Mouse (Mus musculus) embryonic facial prominence, embryonic 10.5 days (tissue): ENCODE measurements around the gene Smad9. TPM values are rescaled to one million over a fixed set of nuclear protein-coding genes. Genes with fewer than 3 reads are reported as not detected.

Experiments used
- DNase-seq: peaks from one replicate; pipeline ENCODE4 v3.0.0-alpha.2; 2017; ENCODE audit warnings: low spot score
- H3K27ac ChIP-seq: fragments of 300-500 bp; sonication (generic); replicated peaks from 2 replicates; pipeline ENCODE4 v1.5.1; 2016; ENCODE audit warnings: mild to moderate bottlenecking
- H3K27me3 ChIP-seq: fragments of 300-500 bp; sonication (generic); replicated peaks from 2 replicates; pipeline ENCODE4 v1.6.1; 2016; ENCODE audit warnings: low read depth, mild to moderate bottlenecking; ENCODE audit not compliant: poor library complexity, severe bottlenecking
- H3K36me3 ChIP-seq: fragments of 300-500 bp; sonication (generic); replicated peaks from 2 replicates; pipeline ENCODE4 v1.6.1; 2016; ENCODE audit warnings: mild to moderate bottlenecking, moderate library complexity
- H3K4me1 ChIP-seq: fragments of 300-500 bp; sonication (generic); 2 replicates; pipeline ENCODE4 v1.6.1; 2016
- H3K4me3 ChIP-seq: fragments of 300-500 bp; sonication (generic); 2 replicates; pipeline ENCODE4 v1.5.1; 2016; ENCODE audit warnings: mild to moderate bottlenecking, moderate library complexity
- H3K9me3 ChIP-seq: fragments of 300-500 bp; sonication (generic); 2 replicates; pipeline ENCODE4 v1.6.1; 2016; ENCODE audit warnings: mild to moderate bottlenecking
- WGBS: fragments of 180-500 bp; shearing (Covaris S2); methylation state at CpG from one replicate; pipeline ENCODE4 v1.1.7; 2016; 5-methylcytosine and 5-hydroxymethylcytosine counted together
- polyA plus RNA-seq: library from polyadenylated mRNA; unstranded; fragments of >200 nt; fragmentation: Nextera tagmentation; extraction: Ambion mirVana; gene quantifications from 2 replicates; pipeline ENCODE4 v1.2.1, GENCODE M21; 2016

Smad9 gene
- 0.42 and 0.73 TPM in 2 replicates for polyA plus RNA-seq

- Histone ChIP-seq H3K27ac (peak within 1 kb of the TSS; percentile 85), H3K4me3 (peak within 1 kb of the TSS; percentile 80), H3K36me3 (peaks cover 21% of the 10 kb centered on the region), H3K27me3 (peaks cover 43% of the 10 kb centered on the region), H3K4me1 (peaks cover 22% of the 10 kb centered on the region), H3K9me3 (no peaks in the 10 kb centered on the region)
- 1% methylated on average over 66 of the region's 66 CpGs for WGBS
- peak; percentile 74 for DNase-seq
Measured at GRCm38 (mm10) chr3:54755145-54756041, at the start of gene Smad9. TSS of gene Smad9 (plus strand) at chr3:54755582.

GRCm38 (mm10) chr3:54708972-54709371, 46.4 kb upstream of the Smad9 start:
- 87% methylated on average over 9 of the region's 9 CpGs for WGBS
- Histone ChIP-seq H3K4me3 (no peak overlapping the region), H3K9me3 (no peaks in the 10 kb centered on the region), H3K4me1 (no peaks in the 10 kb centered on the region), H3K36me3 (peaks cover 98% of the 10 kb centered on the region), H3K27me3 (no peaks in the 10 kb centered on the region), H3K27ac (no peak overlapping the region)
- DNase-seq = no peak

GRCm38 (mm10) chr3:54714253-54714652, 41.1 kb upstream of the Smad9 start, which contains the start of gene Gm21958:
TSS of gene Gm21958 (minus strand) at chr3:54714353.
- H3K27ac ChIP-seq = no peak within 1 kb of the TSS
- H3K9me3 ChIP-seq = no peaks in the 10 kb centered on the region
- no peaks in the 10 kb centered on the region for H3K4me1 ChIP-seq
- DNase-seq = no peak
- H3K4me3 ChIP-seq = no peak within 1 kb of the TSS
- H3K27me3 ChIP-seq = no peaks in the 10 kb centered on the region
- peaks cover 100% of the 10 kb centered on the region for H3K36me3 ChIP-seq
- WGBS = 89% methylated on average over 6 of the region's 6 CpGs

- H3K36me3 ChIP-seq = peaks cover 97% of the 10 kb centered on the region
- no peak overlapping the region for H3K4me3 ChIP-seq
- no peaks in the 10 kb centered on the region for H3K27me3 ChIP-seq
- H3K27ac ChIP-seq = no peak overlapping the region
- no peak for DNase-seq
- no peaks in the 10 kb centered on the region for H3K4me1 ChIP-seq
- WGBS = 93% methylated on average over 6 of the region's 6 CpGs
- no peaks in the 10 kb centered on the region for H3K9me3 ChIP-seq
Measured at GRCm38 (mm10) chr3:54715461-54715860, 39.9 kb upstream of the Smad9 start.

GRCm38 (mm10) chr3:54717348-54717747, 38.0 kb upstream of the Smad9 start:
- Histone ChIP-seq H3K9me3 (no peaks in the 10 kb centered on the region), H3K4me3 (no peak overlapping the region), H3K36me3 (peaks cover 97% of the 10 kb centered on the region), H3K27me3 (no peaks in the 10 kb centered on the region), H3K4me1 (no peaks in the 10 kb centered on the region), H3K27ac (no peak overlapping the region)
- WGBS = 85% methylated on average over 6 of the region's 6 CpGs
- no peak for DNase-seq

- Histone ChIP-seq H3K4me3 (no peak overlapping the region), H3K9me3 (no peaks in the 10 kb centered on the region), H3K4me1 (no peaks in the 10 kb centered on the region), H3K27me3 (no peaks in the 10 kb centered on the region), H3K27ac (no peak overlapping the region), H3K36me3 (peaks cover 97% of the 10 kb centered on the region)
- DNase-seq = no peak
- 65% methylated on average over 3 of the region's 3 CpGs for WGBS
Measured at GRCm38 (mm10) chr3:54718947-54719346, 36.4 kb upstream of the Smad9 start.

- Histone ChIP-seq H3K27ac (no peak overlapping the region), H3K9me3 (no peaks in the 10 kb centered on the region), H3K4me1 (no peaks in the 10 kb centered on the region), H3K4me3 (no peak overlapping the region), H3K27me3 (no peaks in the 10 kb centered on the region), H3K36me3 (peaks cover 95% of the 10 kb centered on the region)
- DNase-seq = no peak
- WGBS = 89% methylated on average over 10 of the region's 10 CpGs
Measured at GRCm38 (mm10) chr3:54723741-54724500, 31.5 kb upstream of the Smad9 start.

GRCm38 (mm10) chr3:54725344-54725743, 30.0 kb upstream of the Smad9 start:
- no peak overlapping the region for H3K27ac ChIP-seq
- no peaks in the 10 kb centered on the region for H3K9me3 ChIP-seq
- no peaks in the 10 kb centered on the region for H3K27me3 ChIP-seq
- WGBS = 80% methylated on average over 2 of the region's 2 CpGs
- H3K4me3 ChIP-seq = no peak overlapping the region
- peaks cover 98% of the 10 kb centered on the region for H3K36me3 ChIP-seq
- DNase-seq = no peak
- H3K4me1 ChIP-seq = no peaks in the 10 kb centered on the region

GRCm38 (mm10) chr3:54727588-54727987, 27.8 kb upstream of the Smad9 start:
- peaks cover 98% of the 10 kb centered on the region for H3K36me3 ChIP-seq

GRCm38 (mm10) chr3:54728100-54728499, 27.3 kb upstream of the Smad9 start:
- Histone ChIP-seq H3K27me3 (no peaks in the 10 kb centered on the region), H3K9me3 (no peaks in the 10 kb centered on the region), H3K27ac (no peak overlapping the region), H3K36me3 (peaks cover 98% of the 10 kb centered on the region), H3K4me1 (peaks cover 5% of the 10 kb centered on the region), H3K4me3 (no peak overlapping the region)
- WGBS = 93% methylated on average over 6 of the region's 6 CpGs
- no peak for DNase-seq

More at GRCm38 (mm10) chr3:54727588-54727987, 27.8 kb upstream of the Smad9 start:
- H3K4me1 ChIP-seq = no peaks in the 10 kb centered on the region
- H3K4me3 ChIP-seq = no peak overlapping the region
- no peaks in the 10 kb centered on the region for H3K9me3 ChIP-seq
- no peaks in the 10 kb centered on the region for H3K27me3 ChIP-seq
- no peak overlapping the region for H3K27ac ChIP-seq
- no peak for DNase-seq
- 94% methylated on average over 2 of the region's 2 CpGs for WGBS

GRCm38 (mm10) chr3:54731626-54732150, 23.7 kb upstream of the Smad9 start:
- H3K4me3 ChIP-seq = no peak overlapping the region
- peaks cover 21% of the 10 kb centered on the region for H3K4me1 ChIP-seq
- WGBS = 83% methylated on average over 8 of the region's 8 CpGs
- no peaks in the 10 kb centered on the region for H3K9me3 ChIP-seq
- no peak overlapping the region for H3K27ac ChIP-seq
- DNase-seq = no peak
- H3K27me3 ChIP-seq = no peaks in the 10 kb centered on the region
- peaks cover 67% of the 10 kb centered on the region for H3K36me3 ChIP-seq

- H3K4me3 ChIP-seq = no peak overlapping the region
- 93% methylated on average over 4 of the region's 4 CpGs for WGBS
- no peaks in the 10 kb centered on the region for H3K27me3 ChIP-seq
- peaks cover 61% of the 10 kb centered on the region for H3K36me3 ChIP-seq
- DNase-seq = no peak
- H3K27ac ChIP-seq = no peak overlapping the region
- H3K4me1 ChIP-seq = peaks cover 21% of the 10 kb centered on the region
- H3K9me3 ChIP-seq = no peaks in the 10 kb centered on the region
Measured at GRCm38 (mm10) chr3:54732371-54732770, 23.0 kb upstream of the Smad9 start.
